ENCODE assay signal across 8 mouse cellular contexts in the genomic region with DNA sequence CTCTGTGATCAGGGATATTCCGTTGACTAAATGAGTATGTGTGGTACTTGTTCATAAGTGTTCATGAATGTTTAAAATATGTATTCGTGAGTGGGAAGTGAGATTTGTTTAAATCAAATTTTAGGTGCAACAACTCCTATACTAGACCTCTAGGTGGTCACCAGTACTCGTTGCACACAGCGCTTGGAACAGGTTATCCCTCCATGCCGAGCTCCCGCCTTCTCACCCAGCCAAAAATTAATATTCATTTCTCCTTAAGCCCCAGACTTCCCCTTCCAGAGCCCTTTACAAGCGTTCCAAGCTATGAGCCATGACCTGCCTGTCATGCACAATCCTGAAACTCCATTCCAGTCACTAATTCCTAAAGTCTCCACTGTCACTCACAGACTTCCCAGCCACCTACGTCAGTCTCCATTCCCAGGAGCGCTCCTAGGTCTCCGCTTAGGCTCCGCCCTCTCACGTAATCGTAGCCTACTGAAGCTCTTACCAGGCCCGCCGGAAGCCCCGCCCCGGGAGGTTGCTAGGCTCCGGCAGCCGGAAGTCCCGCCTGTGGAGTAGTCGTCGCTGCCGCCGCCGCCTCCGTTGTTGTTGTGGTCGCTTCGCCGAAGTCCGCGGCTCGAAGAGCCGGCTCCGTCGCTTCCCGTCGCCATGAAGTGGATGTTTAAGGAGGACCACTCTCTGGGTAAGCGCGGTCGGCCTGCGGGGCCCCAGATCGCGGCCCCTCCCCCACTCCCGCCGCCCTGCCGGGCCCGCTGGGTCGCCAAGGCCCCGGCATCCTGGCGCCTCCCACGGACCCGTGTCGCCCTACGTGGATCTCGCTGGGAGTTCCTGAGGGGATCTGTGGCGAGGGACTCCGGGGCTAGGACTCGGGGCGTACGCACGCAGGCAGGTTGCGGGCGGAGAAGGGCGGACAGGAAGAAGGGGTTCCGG. TPM values are rescaled to one million over a fixed set of nuclear protein-coding genes. Genes with fewer than 3 reads are reported as not detected.
A peak's percentile ranks its signal among the peaks of the same experiment; 100 is the strongest.
DNase-seq lines count a peak whose midpoint lies in the region; ATAC-seq and TF ChIP-seq lines count a peak whose summit lies in the region.

A gene (plus strand): TSS at position 533 of the 930 bp plus-strand sequence.

- no peaks in the 10 kb centered on the region for H3K27me3 ChIP-seq in megakaryocyte, embryonic 14.5 days (replicated peaks)

- DNase-seq in gastrocnemius, adult 8-10 months (ENCODE audit: low spot score in 2 of 2) = peak; percentile 94 to 97
- DNase-seq in hindlimb bud, embryonic 11.5 days (ENCODE audit: extremely low spot score, low read depth, low spot score) = peak; percentile 96
- peak; percentile 83 to 98 for DNase-seq in left cerebral cortex, adult 8-10 months (ENCODE audit: low spot score in 2 of 2)
- peak; percentile 98 to 99 for DNase-seq in right cerebral cortex, postnatal 10 days (ENCODE audit: low spot score in 2 of 2)
- DNase-seq in urinary bladder, postnatal 25 days (ENCODE audit: low spot score) = peak; percentile 97

- no peak within 1 kb of the TSS; the same call in 1 of the 2 replicates for H3K27ac ChIP-seq in cortical plate, adult 2 months (ENCODE audit: insufficient read depth, low read length)

- TF ChIP-seq POLR2A in cortical plate, adult 2 months (IDR thresholded peaks at IDR 0.05; ENCODE audit: extremely low read depth, insufficient read depth, low read length) = peak; percentile 41

- H3K4me3 ChIP-seq in cortical plate, adult 2 months (ENCODE audit: insufficient read depth, low read length) = peak within 1 kb of the TSS; percentile 80
- peak within 1 kb of the TSS; percentile 99 for H3K4me3 ChIP-seq in megakaryocyte, embryonic 14.5 days (replicated peaks)

- no peaks in the 10 kb centered on the region for H3K9me3 ChIP-seq in megakaryocyte, embryonic 14.5 days

- peak; percentile 88 for ATAC-seq in activated CD4-positive, CD25-positive, alpha-beta regulatory T cell, adult 4 months

- peaks cover 1% of the 10 kb centered on the region; the same call in 1 of the 2 replicates for H3K4me1 ChIP-seq in cortical plate, adult 2 months (ENCODE audit: control insufficient read depth, insufficient read depth, low read length)
- peaks cover 50% of the 10 kb centered on the region for H3K4me1 ChIP-seq in megakaryocyte, embryonic 14.5 days

- H3K36me3 ChIP-seq in megakaryocyte, embryonic 14.5 days (replicated peaks; ENCODE audit: low read length) = peaks cover 36% of the 10 kb centered on the region

- no peak for TF ChIP-seq CTCF in cortical plate, adult 2 months (IDR thresholded peaks at IDR 0.05; ENCODE audit: extremely low read depth, insufficient read depth, low read length)

RNA-seq across cellular contexts. Expression of the gene that starts here (rescaled TPM):
- polyA plus RNA-seq in activated CD4-positive, CD25-positive, alpha-beta regulatory T cell, adult 4 months (2017; shearing (Covaris generic)) = 100 to 1,000 TPM; 244 to 264 TPM
- polyA plus RNA-seq in cortical plate, adult 2 months (2012; rRNA removed) = 208 and 226 TPM in 2 replicates
- 100 to 1,000 TPM; 112 to 138 (median 117) TPM for total RNA-seq in gastrocnemius, adult 8-10 months (2022)
- total RNA-seq in left cerebral cortex, adult 8-10 months (2022) = 100 to 1,000 TPM; 211 to 236 (median 227) TPM
- 9.3 TPM in 1 of 2 replicates, not detected in the other for polyA plus RNA-seq in megakaryocyte, embryonic 14.5 days (2012; ENCODE audit: insufficient read depth, low replicate concordance)

Comparison
In these comparisons a context has a peak if more than half of its experiments do, and no peak if none do; other contexts are left out.
1. RNA of the gene that starts here (polyA plus RNA-seq): 244 to 264 TPM in activated CD4-positive, CD25-positive, alpha-beta regulatory T cell, adult 4 months and 208 to 226 TPM in cortical plate, adult 2 months; 9.3 TPM in megakaryocyte, embryonic 14.5 days; every median in the first group is over 10 times any median in the second.
2. Peak in every context shown above with its lines, with median percentiles within 50 percentile points of each other: DNase-seq.